Mouse (Mus musculus) brain, embryonic 14.5 days (tissue): ENCODE data around the gene Sgsm3.

ENCODE experiments used
- CTCF ChIP-seq: fragments of 200-500 bp; IDR thresholded peaks from 2 replicates; pipeline ENCODE4 v1.5.1; 2012; ENCODE audit warnings: inconsistent platforms, mild to moderate bottlenecking, moderate library complexity, borderline replicate concordance; ENCODE audit not compliant: insufficient read depth, insufficient read length; ENCODE audit errors: extremely low read depth
- POLR2A ChIP-seq: fragments of 200-500 bp; IDR thresholded peaks from 2 replicates; pipeline ENCODE4 v1.6.1; 2012; ENCODE audit warnings: mild to moderate bottlenecking, inconsistent platforms, borderline replicate concordance; ENCODE audit not compliant: poor library complexity, insufficient read depth, insufficient read length, severe bottlenecking; ENCODE audit errors: extremely low read depth

DNA sequence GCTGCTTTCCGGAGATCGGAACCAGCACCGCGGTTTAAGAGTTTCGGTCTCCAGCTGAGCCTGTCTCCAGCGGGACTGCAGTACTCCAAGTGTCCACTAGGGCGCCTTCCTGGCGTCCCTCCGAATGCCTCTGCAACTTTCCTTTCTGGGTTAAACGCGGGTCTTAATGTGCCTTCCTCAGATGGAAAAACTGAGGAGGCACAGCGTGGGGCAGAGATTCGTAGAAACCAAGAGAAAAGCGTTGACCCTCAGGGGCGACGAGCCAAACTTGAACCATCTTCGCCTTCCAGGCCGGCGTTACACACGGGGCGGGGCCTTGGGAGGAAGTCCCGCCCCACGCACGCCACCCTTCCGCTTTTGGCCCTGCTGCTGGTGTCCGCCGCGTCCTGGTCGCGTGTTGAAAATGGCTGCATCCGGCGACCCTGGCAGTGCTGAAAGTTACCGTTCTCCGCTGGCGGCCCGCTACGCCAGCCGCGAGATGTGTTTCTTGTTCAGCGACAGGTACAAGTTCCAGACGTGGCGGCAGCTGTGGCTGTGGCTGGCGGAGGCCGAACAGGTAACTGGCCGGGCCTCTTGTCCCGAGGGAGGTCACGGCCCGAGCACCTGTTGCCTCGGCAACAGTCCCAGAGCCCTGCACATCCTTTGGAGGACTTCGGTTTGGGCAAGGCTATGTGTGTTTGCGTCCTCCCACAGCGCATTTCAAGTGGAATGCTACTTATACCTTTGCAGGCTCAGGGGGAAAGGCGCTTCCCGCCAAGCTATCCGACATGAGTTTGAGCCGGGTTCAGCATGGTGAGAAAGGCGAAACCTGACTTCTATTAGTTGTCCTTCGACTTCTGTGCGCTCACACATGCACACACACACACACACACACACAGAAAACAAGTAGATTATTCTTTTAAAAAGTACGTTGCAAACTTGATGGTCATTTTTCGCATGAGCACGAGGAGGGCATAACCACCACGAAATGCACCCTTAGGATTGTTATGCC is 29.1 kb upstream of the Sgsm3 start, which contains the start of gene Adsl:
- TF ChIP-seq CTCF (peak; percentile 99), POLR2A (peak; percentile 16; the same call in 1 of the 2 replicates)
